Mouse (Mus musculus) forelimb bud, embryonic 11.5 days (tissue): ENCODE measurements around the gene Mrrf.

Experiments
- DNase-seq: peaks from one replicate; pipeline ENCODE4 v3.0.0-alpha.2; 2012; ENCODE audit warnings: low read depth, low spot score

Mrrf gene

GRCm38 (mm10) chr2:36200813-36201212 is 64.6 kb downstream of the Mrrf start:
- DNase-seq = no peak

GRCm38 (mm10) chr2:36201756-36202610 is 65.8 kb downstream of the Mrrf start:
- DNase-seq = no peak

GRCm38 (mm10) chr2:36202611-36202880 is 66.4 kb downstream of the Mrrf start:
- DNase-seq = no peak

GRCm38 (mm10) chr2:36203011-36203825 is 67.0 kb downstream of the Mrrf start:
- no peak for DNase-seq

GRCm38 (mm10) chr2:36204595-36204994 is 68.4 kb downstream of the Mrrf start:
- no peak for DNase-seq

GRCm38 (mm10) chr2:36207071-36207470 is 70.9 kb downstream of the Mrrf start:
- DNase-seq = peak; percentile 63

GRCm38 (mm10) chr2:36210796-36211195 is 74.6 kb downstream of the Mrrf start:
- no peak for DNase-seq

GRCm38 (mm10) chr2:36211785-36212184 is 75.6 kb downstream of the Mrrf start:
- DNase-seq = peak; percentile 78

GRCm38 (mm10) chr2:36213108-36213507 is 76.9 kb downstream of the Mrrf start:
- no peak for DNase-seq

GRCm38 (mm10) chr2:36214023-36214422 is 77.8 kb downstream of the Mrrf start:
- peak; percentile 96 for DNase-seq

- no peak for DNase-seq
These were observed 78.2 kb downstream of the Mrrf start for GRCm38 (mm10) chr2:36214425-36214824.

- DNase-seq = no peak
These were observed 79.1 kb downstream of the Mrrf start for GRCm38 (mm10) chr2:36215203-36215739.

GRCm38 (mm10) chr2:36216546-36216945 is 80.4 kb downstream of the Mrrf start:
- no peak for DNase-seq

- no peak for DNase-seq
These were observed 80.9 kb downstream of the Mrrf start for GRCm38 (mm10) chr2:36216953-36217573.

GRCm38 (mm10) chr2:36217692-36218233 is 81.6 kb downstream of the Mrrf start:
- DNase-seq = no peak

- no peak for DNase-seq
These were observed 83.9 kb downstream of the Mrrf start for GRCm38 (mm10) chr2:36220106-36220505.

GRCm38 (mm10) chr2:36220891-36221290 is 84.7 kb downstream of the Mrrf start:
- DNase-seq = no peak

GRCm38 (mm10) chr2:36222168-36222848 is 86.1 kb downstream of the Mrrf start:
- no peak for DNase-seq

GRCm38 (mm10) chr2:36223436-36223835 is 87.2 kb downstream of the Mrrf start:
- DNase-seq = no peak

GRCm38 (mm10) chr2:36224153-36224552 is 88.0 kb downstream of the Mrrf start:
- DNase-seq = no peak

GRCm38 (mm10) chr2:36224599-36224998 is 88.4 kb downstream of the Mrrf start:
- DNase-seq = no peak
